Mouse (Mus musculus): ENCODE measurements around the gene Dop1b. TPM values are rescaled to one million over a fixed set of nuclear protein-coding genes. Genes with fewer than 3 reads are reported as not detected.
"Not testable (repeated sequence)": the region's sequence is repeated elsewhere in the genome, so short reads cannot be mapped to it uniquely, and the experiment has no call there.

Dop1b gene
- polyA plus RNA-seq, 1 experiment from 2014 or later: 30.7 TPM

GRCm38 (mm10) chr16:93807961-93808554 lies 96.4 kb downstream of the Dop1b start:
- no peaks in the 10 kb centered on the region for H3K79me2 ChIP-seq (ENCODE audit: inconsistent target)
- peaks cover 19% of the 10 kb centered on the region for H3K36me3 ChIP-seq (ENCODE audit: inconsistent target)
- H3K27ac ChIP-seq: peak overlapping the region; percentile 90
- no peak overlapping the region for H3K4me3 ChIP-seq (ENCODE audit: inconsistent target)
- 57% methylated on average over 8 of the region's 8 CpGs for WGBS (ENCODE audit: missing documents)

- Histone ChIP-seq H3K4me3 (ENCODE audit: inconsistent target) (peak overlapping the region; percentile 3; the same call in 1 of the 2 replicates), H3K79me2 (ENCODE audit: inconsistent target) (peaks cover 9% of the 10 kb centered on the region; the same call in 1 of the 2 replicates)
- WGBS (ENCODE audit: missing documents): 5% methylated on average over 20 of the region's 20 CpGs
Observed at GRCm38 (mm10) chr16:93815856-93816736, 104.4 kb downstream of the Dop1b start.

GRCm38 (mm10) chr16:93816861-93817260 lies 105.2 kb downstream of the Dop1b start:
- H3K79me2 ChIP-seq (ENCODE audit: inconsistent target): peaks cover 9% of the 10 kb centered on the region; the same call in 1 of the 2 replicates
- WGBS (ENCODE audit: missing documents): 38% methylated on average over 7 of the region's 7 CpGs
- H3K27ac ChIP-seq: peak overlapping the region; percentile 99
- H3K4me3 ChIP-seq (ENCODE audit: inconsistent target): no peak overlapping the region
- H3K36me3 ChIP-seq (ENCODE audit: inconsistent target): no peaks in the 10 kb centered on the region; the same call in 1 of the 2 replicates

More at GRCm38 (mm10) chr16:93815856-93816736, 104.4 kb downstream of the Dop1b start:
- peak overlapping the region; percentile 99 for H3K27ac ChIP-seq
- peaks cover 6% of the 10 kb centered on the region for H3K36me3 ChIP-seq (ENCODE audit: inconsistent target)

- WGBS (ENCODE audit: missing documents): 82% methylated on average over 4 of the region's 5 CpGs
- Histone ChIP-seq H3K79me2 (ENCODE audit: inconsistent target) (peaks cover 9% of the 10 kb centered on the region; the same call in 1 of the 2 replicates), H3K27ac (peak overlapping the region; percentile 99), H3K4me3 (ENCODE audit: inconsistent target) (no peak overlapping the region), H3K36me3 (ENCODE audit: inconsistent target) (no peaks in the 10 kb centered on the region; the same call in 1 of the 2 replicates)
Observed at GRCm38 (mm10) chr16:93817371-93817770, 105.7 kb downstream of the Dop1b start.

- Histone ChIP-seq H3K36me3 (ENCODE audit: inconsistent target) (no peaks in the 10 kb centered on the region), H3K4me3 (ENCODE audit: inconsistent target) (peak overlapping the region; percentile 32), H3K27ac (peak overlapping the region; percentile 99), H3K79me2 (ENCODE audit: inconsistent target) (peaks cover 9% of the 10 kb centered on the region; the same call in 1 of the 2 replicates)
- under 1% methylated on average over 12 of the region's 12 CpGs for WGBS (ENCODE audit: missing documents)
Observed at GRCm38 (mm10) chr16:93818691-93819324, 107.1 kb downstream of the Dop1b start.

GRCm38 (mm10) chr16:93819325-93819696 lies 107.6 kb downstream of the Dop1b start:
- H3K4me3 ChIP-seq (ENCODE audit: inconsistent target): peak overlapping the region; percentile 32

GRCm38 (mm10) chr16:93820040-93820439 lies 108.3 kb downstream of the Dop1b start:
- Histone ChIP-seq H3K4me3 (ENCODE audit: inconsistent target) (no peak overlapping the region), H3K36me3 (ENCODE audit: inconsistent target) (no peaks in the 10 kb centered on the region), H3K27ac (peak overlapping the region; percentile 99), H3K79me2 (ENCODE audit: inconsistent target) (peaks cover 9% of the 10 kb centered on the region; the same call in 1 of the 2 replicates)
- WGBS (ENCODE audit: missing documents): 100% methylated on average over 1 of the region's 1 CpGs

More at GRCm38 (mm10) chr16:93819325-93819696, 107.6 kb downstream of the Dop1b start:
- 34% methylated on average over 4 of the region's 4 CpGs for WGBS (ENCODE audit: missing documents)
- peak overlapping the region; percentile 99 for H3K27ac ChIP-seq
- no peaks in the 10 kb centered on the region for H3K36me3 ChIP-seq (ENCODE audit: inconsistent target)
- H3K79me2 ChIP-seq (ENCODE audit: inconsistent target): peaks cover 9% of the 10 kb centered on the region; the same call in 1 of the 2 replicates

- no peak overlapping the region for H3K27ac ChIP-seq
- no peaks in the 10 kb centered on the region for H3K36me3 ChIP-seq (ENCODE audit: inconsistent target)
- no peak overlapping the region for H3K4me3 ChIP-seq (ENCODE audit: inconsistent target)
- peaks cover 9% of the 10 kb centered on the region; the same call in 1 of the 2 replicates for H3K79me2 ChIP-seq (ENCODE audit: inconsistent target)
- WGBS (ENCODE audit: missing documents): 95% methylated on average over 2 of the region's 3 CpGs
Observed at GRCm38 (mm10) chr16:93821706-93822105, 110.0 kb downstream of the Dop1b start.

GRCm38 (mm10) chr16:93822433-93823225 lies 110.9 kb downstream of the Dop1b start:
- 100% methylated on average over 2 of the region's 8 CpGs for WGBS (ENCODE audit: missing documents)
- H3K79me2 ChIP-seq (ENCODE audit: inconsistent target); H3K27ac ChIP-seq; H3K36me3 ChIP-seq (ENCODE audit: inconsistent target); H3K4me3 ChIP-seq (ENCODE audit: inconsistent target): not testable (repeated sequence)

GRCm38 (mm10) chr16:93824799-93825198 lies 113.1 kb downstream of the Dop1b start:
- Histone ChIP-seq H3K79me2 (ENCODE audit: inconsistent target) (peaks cover 6% of the 10 kb centered on the region; the same call in 1 of the 2 replicates), H3K36me3 (ENCODE audit: inconsistent target) (no peaks in the 10 kb centered on the region), H3K27ac (no peak overlapping the region), H3K4me3 (ENCODE audit: inconsistent target) (no peak overlapping the region)
- 87% methylated on average over 4 of the region's 4 CpGs for WGBS (ENCODE audit: missing documents)

- Histone ChIP-seq H3K27ac (no peak overlapping the region), H3K79me2 (ENCODE audit: inconsistent target) (no peaks in the 10 kb centered on the region; the same call in 1 of the 2 replicates), H3K36me3 (ENCODE audit: inconsistent target) (no peaks in the 10 kb centered on the region), H3K4me3 (ENCODE audit: inconsistent target) (no peak overlapping the region)
- 98% methylated on average over 4 of the region's 4 CpGs for WGBS (ENCODE audit: missing documents)
Observed at GRCm38 (mm10) chr16:93825463-93825862, 113.8 kb downstream of the Dop1b start.

- H3K79me2 ChIP-seq (ENCODE audit: inconsistent target): no peaks in the 10 kb centered on the region; the same call in 1 of the 2 replicates
- no peaks in the 10 kb centered on the region for H3K36me3 ChIP-seq (ENCODE audit: inconsistent target)
- 94% methylated on average over 11 of the region's 11 CpGs for WGBS (ENCODE audit: missing documents)
- no peak overlapping the region for H3K27ac ChIP-seq
- no peak overlapping the region for H3K4me3 ChIP-seq (ENCODE audit: inconsistent target)
Observed at GRCm38 (mm10) chr16:93826054-93826453, 114.3 kb downstream of the Dop1b start.

GRCm38 (mm10) chr16:93826478-93826877 lies 114.8 kb downstream of the Dop1b start:
- 96% methylated on average over 3 of the region's 5 CpGs for WGBS (ENCODE audit: missing documents)
- H3K79me2 ChIP-seq (ENCODE audit: inconsistent target): not testable (repeated sequence)

GRCm38 (mm10) chr16:93826909-93827308 lies 115.2 kb downstream of the Dop1b start:
- Histone ChIP-seq H3K79me2 (ENCODE audit: inconsistent target) (no peaks in the 10 kb centered on the region; the same call in 1 of the 2 replicates), H3K27ac (no peak overlapping the region), H3K4me3 (ENCODE audit: inconsistent target) (no peak overlapping the region), H3K36me3 (ENCODE audit: inconsistent target) (no peaks in the 10 kb centered on the region)
- WGBS (ENCODE audit: missing documents): 91% methylated on average over 6 of the region's 6 CpGs

More at GRCm38 (mm10) chr16:93826478-93826877, 114.8 kb downstream of the Dop1b start:
- H3K4me3 ChIP-seq (ENCODE audit: inconsistent target); H3K36me3 ChIP-seq (ENCODE audit: inconsistent target); H3K27ac ChIP-seq: not testable (repeated sequence)

All from macrophage (primary cell).